Mouse (Mus musculus): ENCODE data around the gene Pitpnm1. TPM values are rescaled to one million over a fixed set of nuclear protein-coding genes. Genes with fewer than 3 reads are reported as not detected.

Gene Pitpnm1
- total RNA-seq, 2 experiments from 2014 or later: 225 to 226 TPM

DNA sequence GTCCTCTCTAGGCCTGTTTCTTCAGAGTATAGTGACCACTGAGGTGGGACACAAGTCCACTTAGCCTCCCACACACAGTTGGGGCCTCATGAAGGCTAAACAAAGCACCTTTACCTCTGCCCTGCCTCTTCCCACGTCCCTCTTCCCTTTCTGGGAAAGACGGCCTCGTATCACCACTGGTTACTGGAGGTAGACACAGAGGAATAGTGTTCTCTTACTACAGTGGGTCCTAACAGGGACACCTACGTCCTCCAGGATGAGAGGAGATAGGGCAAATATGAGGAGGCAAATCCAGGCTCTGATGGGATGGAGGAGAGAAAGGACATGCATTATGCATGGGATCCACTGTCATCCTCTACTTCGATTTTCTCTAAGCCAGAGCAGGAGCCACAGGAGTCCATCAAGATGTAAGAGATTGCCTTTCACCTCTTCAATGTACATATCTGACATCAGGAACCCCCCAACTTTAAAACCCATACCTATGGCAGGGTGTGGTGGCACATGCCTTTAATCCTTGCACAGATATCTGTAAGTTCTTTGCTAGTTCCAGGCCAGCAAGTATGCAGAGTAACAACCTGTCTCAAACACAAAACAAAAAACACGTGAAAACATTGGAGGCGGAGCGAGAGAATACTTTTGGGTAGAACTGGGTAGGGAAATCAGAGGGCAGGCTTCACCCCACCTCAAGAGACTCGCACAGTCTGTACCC, 48.1 kb downstream of the Pitpnm1 start:
- intact Hi-C loops (cut with DNase I): no loop called here
- no peak for DNase-seq (ENCODE audit: low spot score in 2 of 2)

GRCm38 (mm10) chr19:4148491-4148806, 48.7 kb downstream of the Pitpnm1 start, which contains the start of gene Coro1b:
Gene Coro1b (plus strand): TSS chr19:4148619.
- intact Hi-C loops (cut with DNase I): no loop called here
- peak; percentile 94 to 95 for DNase-seq (ENCODE audit: low spot score in 2 of 2)

GRCm38 (mm10) chr19:4148819-4149218, 49.0 kb downstream of the Pitpnm1 start:
- intact Hi-C loops (cut with DNase I): no loop called here
- no peak for DNase-seq (ENCODE audit: low spot score in 2 of 2)

GRCm38 (mm10) chr19:4149283-4149682, 49.5 kb downstream of the Pitpnm1 start:
- no peak for DNase-seq (ENCODE audit: low spot score in 2 of 2)

DNA sequence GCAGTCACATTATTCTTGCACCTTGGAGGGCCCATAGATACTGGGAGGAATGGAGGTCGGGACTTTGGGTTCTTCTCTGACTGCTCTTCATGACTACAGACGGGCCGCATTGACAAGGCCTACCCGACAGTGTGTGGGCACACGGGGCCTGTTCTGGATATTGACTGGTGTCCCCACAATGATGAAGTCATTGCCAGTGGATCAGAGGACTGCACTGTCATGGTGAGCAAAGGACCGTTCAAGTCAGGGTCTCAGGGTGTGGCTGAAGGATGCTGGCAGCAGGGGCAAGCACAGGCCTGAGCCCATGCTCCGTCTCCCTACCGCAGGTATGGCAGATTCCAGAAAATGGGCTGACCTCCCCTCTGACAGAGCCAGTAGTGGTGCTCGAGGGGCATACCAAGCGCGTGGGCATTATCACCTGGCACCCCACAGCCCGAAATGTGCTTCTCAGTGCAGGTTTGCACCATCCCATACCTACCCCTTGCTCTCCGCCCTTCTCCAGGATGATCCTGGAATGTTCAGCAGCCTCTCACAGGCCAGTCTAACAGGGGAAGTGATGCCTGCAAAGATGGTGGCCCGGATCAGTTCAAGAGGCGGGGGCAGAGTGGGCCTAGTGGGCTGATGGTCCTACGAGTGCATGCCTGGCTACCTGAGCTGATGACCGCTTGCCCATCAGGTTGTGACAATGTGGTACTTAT, 50.1 kb downstream of the Pitpnm1 start:
- intact Hi-C loops (cut with DNase I): no loop called here
- DNase-seq (ENCODE audit: low spot score in 2 of 2): no peak

More at GRCm38 (mm10) chr19:4149283-4149682, 49.5 kb downstream of the Pitpnm1 start:
- intact Hi-C loops (cut with DNase I): no loop called here

GRCm38 (mm10) chr19:4150567-4151487, 51.0 kb downstream of the Pitpnm1 start:
- no peak for DNase-seq (ENCODE audit: low spot score in 2 of 2)
- intact Hi-C loops (cut with DNase I): no loop called here

DNA sequence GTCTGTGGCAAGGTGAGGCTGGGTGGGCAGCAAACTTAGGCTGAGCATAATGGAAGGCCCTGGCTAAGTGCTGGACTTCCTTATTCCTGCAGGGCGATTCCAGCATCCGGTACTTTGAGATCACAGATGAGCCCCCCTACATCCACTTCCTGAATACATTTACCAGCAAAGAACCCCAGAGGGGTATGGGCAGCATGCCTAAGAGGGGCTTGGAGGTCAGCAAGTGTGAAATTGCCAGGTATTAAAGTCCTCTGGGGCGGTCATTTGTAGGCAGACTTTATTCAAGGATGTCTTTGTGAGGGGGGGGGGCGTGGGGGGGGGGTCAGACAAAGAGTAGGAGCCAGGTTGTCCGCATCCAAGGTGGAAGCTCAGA, 51.7 kb downstream of the Pitpnm1 start:
- intact Hi-C loops (cut with DNase I): no loop called here
- no peak for DNase-seq (ENCODE audit: low spot score in 2 of 2)

- DNase-seq (ENCODE audit: low spot score in 2 of 2): no peak
- intact Hi-C loops (cut with DNase I): no loop called here
Measured at GRCm38 (mm10) chr19:4151898-4152297, 52.1 kb downstream of the Pitpnm1 start.

- intact Hi-C loops (cut with DNase I): no loop called here
- no peak for DNase-seq (ENCODE audit: low spot score in 2 of 2)
Measured at GRCm38 (mm10) chr19:4152445-4153231, 52.8 kb downstream of the Pitpnm1 start.

- no peak for DNase-seq (ENCODE audit: low spot score in 2 of 2)
Measured at GRCm38 (mm10) chr19:4153232-4153654, 53.4 kb downstream of the Pitpnm1 start, which contains the start of gene Ptprcap. Gene Ptprcap (plus strand): TSS chr19:4153604.

GRCm38 (mm10) chr19:4154437-4155222, 54.8 kb downstream of the Pitpnm1 start:
- no peak for DNase-seq (ENCODE audit: low spot score in 2 of 2)
- intact Hi-C loops (cut with DNase I): no loop called here

More at GRCm38 (mm10) chr19:4153232-4153654, 53.4 kb downstream of the Pitpnm1 start, which contains the start of gene Ptprcap:
- intact Hi-C loops (cut with DNase I): no loop called here

GRCm38 (mm10) chr19:4155223-4156072, 55.6 kb downstream of the Pitpnm1 start:
- intact Hi-C loops (cut with DNase I): no loop called here
- no peak for DNase-seq (ENCODE audit: low spot score in 2 of 2)

GRCm38 (mm10) chr19:4156073-4156579, 56.3 kb downstream of the Pitpnm1 start:
- no peak for DNase-seq (ENCODE audit: low spot score in 2 of 2)
- intact Hi-C loops (cut with DNase I): no loop called here

DNA sequence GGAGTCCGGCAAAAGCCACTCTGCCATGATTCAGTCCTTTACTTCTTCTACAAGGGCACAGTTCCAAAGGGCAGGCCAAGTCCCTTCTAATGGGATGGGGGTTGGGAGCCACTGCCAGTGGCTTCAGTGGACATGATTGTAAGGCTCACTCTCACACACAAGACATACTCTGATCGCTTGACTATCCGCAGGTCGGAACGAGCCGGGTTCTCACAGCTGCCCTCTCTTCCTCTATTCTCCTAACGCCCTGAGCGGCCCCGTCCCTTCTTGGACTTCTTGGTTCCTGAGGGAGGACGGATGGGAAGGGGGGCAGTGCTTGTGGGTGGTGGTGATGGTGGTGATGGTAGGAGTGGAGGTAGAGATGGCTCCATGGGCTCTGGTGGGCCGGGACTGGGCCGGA, 57.0 kb downstream of the Pitpnm1 start:
- intact Hi-C loops (cut with DNase I): no loop called here
- DNase-seq (ENCODE audit: low spot score in 2 of 2): no peak

GRCm38 (mm10) chr19:4159049-4159448, 59.3 kb downstream of the Pitpnm1 start:
- DNase-seq (ENCODE audit: low spot score in 2 of 2): no peak
- intact Hi-C loops (cut with DNase I): no loop called here

DNA sequence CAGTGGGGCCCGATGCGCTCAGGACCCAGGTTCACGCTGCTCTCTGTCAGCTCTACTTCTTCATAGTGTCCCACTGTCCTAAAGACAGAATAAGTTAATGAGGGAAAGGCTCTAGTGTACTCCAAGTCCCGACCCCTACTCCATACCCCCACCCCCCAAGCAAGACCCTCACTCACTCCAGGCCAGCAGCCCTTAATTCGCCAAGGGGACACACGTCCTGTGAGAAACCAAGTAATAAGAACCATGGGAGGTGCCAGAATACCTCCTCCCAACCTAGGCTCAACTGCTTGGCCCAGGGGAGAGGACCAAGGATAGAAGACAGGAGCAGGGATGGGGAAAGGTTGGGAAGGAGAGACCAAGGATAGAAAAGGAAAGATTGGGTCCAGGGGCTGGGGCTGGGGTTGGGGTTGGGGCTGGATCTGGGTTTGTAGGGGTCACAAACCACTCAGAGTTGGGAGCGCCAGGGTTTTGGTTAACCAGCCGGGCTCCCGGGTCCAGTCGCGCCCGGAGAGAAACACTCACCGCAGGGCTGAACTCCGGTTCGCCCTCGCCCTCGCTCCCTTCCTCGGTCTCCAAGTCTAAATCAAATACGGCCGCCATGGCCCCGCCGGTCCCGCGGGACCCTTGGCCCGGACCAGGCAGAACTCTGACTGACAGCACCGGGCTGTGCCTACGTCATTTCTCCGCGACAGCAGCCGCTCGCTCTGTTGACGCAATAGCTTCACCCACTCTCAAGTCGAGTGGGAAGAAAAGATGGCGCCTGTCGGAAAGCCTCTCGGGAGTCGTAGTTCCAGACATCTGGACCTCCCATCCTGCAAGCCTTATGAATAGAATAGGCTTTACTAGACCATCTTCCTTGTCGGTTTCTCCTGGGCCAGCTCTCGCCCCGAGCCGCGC, 63.1 kb downstream of the Pitpnm1 start, which contains the start of gene Rps6kb2:
TSS of gene Rps6kb2 (minus strand) at position 709 of the 897 bp plus-strand sequence.
- peak; percentile 98 for DNase-seq (ENCODE audit: low spot score in 2 of 2)
- intact Hi-C loops (cut with DNase I): no loop called here

Measured in left cerebral cortex, postnatal 14 days (tissue).